Mouse (Mus musculus): ENCODE measurements around the gene Tnni3k. TPM values are rescaled to one million over a fixed set of nuclear protein-coding genes. Genes with fewer than 3 reads are reported as not detected.

Gene Tnni3k
- polyA plus RNA-seq, 1 experiment from 2014 or later, result not detected

- no peak overlapping the region for H3K4me3 ChIP-seq (ENCODE audit: low read depth, low read length)
- H3K9me3 ChIP-seq (ENCODE audit: control insufficient read depth, low read length), result no peaks in the 10 kb centered on the region
- ATAC-seq (replicated peaks; ENCODE audit: low FRiP score, low TSS enrichment, low read depth) (no peak), DNase-seq (ENCODE audit: low spot score) (no peak)
- no peaks in the 10 kb centered on the region for H3K4me1 ChIP-seq (replicated peaks; ENCODE audit: control insufficient read depth, insufficient read depth, low read length)
- H3K4me2 ChIP-seq (ENCODE audit: low read length), result no peak overlapping the region
- H3K27ac ChIP-seq (ENCODE audit: low read depth), result no peak overlapping the region
- H3K9ac ChIP-seq (ENCODE audit: low read length), result no peak overlapping the region
- no peaks in the 10 kb centered on the region for H3K27me3 ChIP-seq (replicated peaks; ENCODE audit: control insufficient read depth, insufficient read depth, low read length)
- no peaks in the 10 kb centered on the region for H3K36me3 ChIP-seq (ENCODE audit: control insufficient read depth, insufficient read depth, low read length)
Observed at GRCm38 (mm10) chr3:155056606-155057005, 1.4 kb upstream of the Tnni3k start.

- Histone ChIP-seq H3K9me3 (ENCODE audit: control insufficient read depth, low read length) (no peaks in the 10 kb centered on the region), H3K4me3 (ENCODE audit: low read depth, low read length) (no peak overlapping the region), H3K4me2 (ENCODE audit: low read length) (no peak overlapping the region), H3K27me3 (replicated peaks; ENCODE audit: control insufficient read depth, insufficient read depth, low read length) (no peaks in the 10 kb centered on the region), H3K27ac (ENCODE audit: low read depth) (no peak overlapping the region), H3K36me3 (ENCODE audit: control insufficient read depth, insufficient read depth, low read length) (no peaks in the 10 kb centered on the region), H3K4me1 (replicated peaks; ENCODE audit: control insufficient read depth, insufficient read depth, low read length) (no peaks in the 10 kb centered on the region), H3K9ac (ENCODE audit: low read length) (no peak overlapping the region)
- ATAC-seq (replicated peaks; ENCODE audit: low FRiP score, low TSS enrichment, low read depth) (no peak), DNase-seq (ENCODE audit: low spot score) (no peak)
- WGBS, result 74% methylated on average over 1 of the region's 1 CpGs
Observed at GRCm38 (mm10) chr3:155053189-155053588, 2.0 kb downstream of the Tnni3k start.

GRCm38 (mm10) chr3:155052021-155052420, 3.2 kb downstream of the Tnni3k start:
- H3K36me3 ChIP-seq (ENCODE audit: control insufficient read depth, insufficient read depth, low read length), result no peaks in the 10 kb centered on the region
- no peak overlapping the region for H3K4me3 ChIP-seq (ENCODE audit: low read depth, low read length)
- no peak overlapping the region for H3K9ac ChIP-seq (ENCODE audit: low read length)
- H3K27ac ChIP-seq (ENCODE audit: low read depth), result no peak overlapping the region
- no peak for ATAC-seq (replicated peaks; ENCODE audit: low FRiP score, low TSS enrichment, low read depth)
- no peaks in the 10 kb centered on the region for H3K9me3 ChIP-seq (ENCODE audit: control insufficient read depth, low read length)
- H3K4me1 ChIP-seq (replicated peaks; ENCODE audit: control insufficient read depth, insufficient read depth, low read length), result no peaks in the 10 kb centered on the region
- H3K27me3 ChIP-seq (replicated peaks; ENCODE audit: control insufficient read depth, insufficient read depth, low read length), result no peaks in the 10 kb centered on the region
- no peak for DNase-seq (ENCODE audit: low spot score)
- H3K4me2 ChIP-seq (ENCODE audit: low read length), result no peak overlapping the region

GRCm38 (mm10) chr3:155039012-155039836, 16.0 kb downstream of the Tnni3k start:
- Histone ChIP-seq H3K4me1 (replicated peaks; ENCODE audit: control insufficient read depth, insufficient read depth, low read length) (no peaks in the 10 kb centered on the region), H3K27me3 (replicated peaks; ENCODE audit: control insufficient read depth, insufficient read depth, low read length) (no peaks in the 10 kb centered on the region), H3K4me3 (ENCODE audit: low read depth, low read length) (no peak overlapping the region), H3K27ac (ENCODE audit: low read depth) (no peak overlapping the region), H3K36me3 (ENCODE audit: control insufficient read depth, insufficient read depth, low read length) (no peaks in the 10 kb centered on the region), H3K9me3 (ENCODE audit: control insufficient read depth, low read length) (no peaks in the 10 kb centered on the region), H3K4me2 (ENCODE audit: low read length) (no peak overlapping the region), H3K9ac (ENCODE audit: low read length) (no peak overlapping the region)
- no peak for ATAC-seq (replicated peaks; ENCODE audit: low FRiP score, low TSS enrichment, low read depth)
- WGBS, result 41% methylated on average over 1 of the region's 1 CpGs
- no peak for DNase-seq (ENCODE audit: low spot score)

- DNase-seq (ENCODE audit: low spot score) (no peak), ATAC-seq (replicated peaks; ENCODE audit: low FRiP score, low TSS enrichment, low read depth) (no peak)
- Histone ChIP-seq H3K27me3 (replicated peaks; ENCODE audit: control insufficient read depth, insufficient read depth, low read length) (no peaks in the 10 kb centered on the region), H3K9ac (ENCODE audit: low read length) (no peak overlapping the region), H3K9me3 (ENCODE audit: control insufficient read depth, low read length) (no peaks in the 10 kb centered on the region), H3K4me2 (ENCODE audit: low read length) (no peak overlapping the region), H3K36me3 (ENCODE audit: control insufficient read depth, insufficient read depth, low read length) (no peaks in the 10 kb centered on the region), H3K4me1 (replicated peaks; ENCODE audit: control insufficient read depth, insufficient read depth, low read length) (no peaks in the 10 kb centered on the region), H3K4me3 (ENCODE audit: low read depth, low read length) (no peak overlapping the region), H3K27ac (ENCODE audit: low read depth) (no peak overlapping the region)
- 78% methylated on average over 7 of the region's 7 CpGs for WGBS
Observed at GRCm38 (mm10) chr3:155034323-155034722, 20.9 kb downstream of the Tnni3k start.

- DNase-seq (ENCODE audit: low spot score), result no peak
- WGBS, result 88% methylated on average over 9 of the region's 9 CpGs
- Histone ChIP-seq H3K4me3 (ENCODE audit: low read depth, low read length) (no peak overlapping the region), H3K9me3 (ENCODE audit: control insufficient read depth, low read length) (no peaks in the 10 kb centered on the region), H3K9ac (ENCODE audit: low read length) (no peak overlapping the region), H3K4me1 (replicated peaks; ENCODE audit: control insufficient read depth, insufficient read depth, low read length) (no peaks in the 10 kb centered on the region), H3K27me3 (replicated peaks; ENCODE audit: control insufficient read depth, insufficient read depth, low read length) (no peaks in the 10 kb centered on the region), H3K4me2 (ENCODE audit: low read length) (no peak overlapping the region), H3K36me3 (ENCODE audit: control insufficient read depth, insufficient read depth, low read length) (no peaks in the 10 kb centered on the region), H3K27ac (ENCODE audit: low read depth) (no peak overlapping the region)
- ATAC-seq (replicated peaks; ENCODE audit: low FRiP score, low TSS enrichment, low read depth), result no peak
Observed at GRCm38 (mm10) chr3:155030200-155030599, 25.0 kb downstream of the Tnni3k start.

GRCm38 (mm10) chr3:155002781-155003180, 52.4 kb downstream of the Tnni3k start:
- Histone ChIP-seq H3K4me2 (ENCODE audit: low read length) (no peak overlapping the region), H3K9me3 (ENCODE audit: control insufficient read depth, low read length) (no peaks in the 10 kb centered on the region), H3K4me1 (replicated peaks; ENCODE audit: control insufficient read depth, insufficient read depth, low read length) (no peaks in the 10 kb centered on the region), H3K4me3 (ENCODE audit: low read depth, low read length) (no peak overlapping the region), H3K27ac (ENCODE audit: low read depth) (no peak overlapping the region), H3K36me3 (ENCODE audit: control insufficient read depth, insufficient read depth, low read length) (no peaks in the 10 kb centered on the region), H3K9ac (ENCODE audit: low read length) (no peak overlapping the region), H3K27me3 (replicated peaks; ENCODE audit: control insufficient read depth, insufficient read depth, low read length) (no peaks in the 10 kb centered on the region)
- no peak for DNase-seq (ENCODE audit: low spot score)
- ATAC-seq (replicated peaks; ENCODE audit: low FRiP score, low TSS enrichment, low read depth), result no peak
- WGBS, result 76% methylated on average over 4 of the region's 4 CpGs

GRCm38 (mm10) chr3:155001056-155001455, 54.2 kb downstream of the Tnni3k start:
- no peaks in the 10 kb centered on the region for H3K36me3 ChIP-seq (ENCODE audit: control insufficient read depth, insufficient read depth, low read length)
- no peaks in the 10 kb centered on the region for H3K27me3 ChIP-seq (replicated peaks; ENCODE audit: control insufficient read depth, insufficient read depth, low read length)
- H3K27ac ChIP-seq (ENCODE audit: low read depth), result no peak overlapping the region
- DNase-seq (ENCODE audit: low spot score) (no peak), ATAC-seq (replicated peaks; ENCODE audit: low FRiP score, low TSS enrichment, low read depth) (no peak)
- no peak overlapping the region for H3K4me2 ChIP-seq (ENCODE audit: low read length)
- no peak overlapping the region for H3K9ac ChIP-seq (ENCODE audit: low read length)
- H3K4me3 ChIP-seq (ENCODE audit: low read depth, low read length), result no peak overlapping the region
- H3K9me3 ChIP-seq (ENCODE audit: control insufficient read depth, low read length), result no peaks in the 10 kb centered on the region
- no peaks in the 10 kb centered on the region for H3K4me1 ChIP-seq (replicated peaks; ENCODE audit: control insufficient read depth, insufficient read depth, low read length)

GRCm38 (mm10) chr3:154992678-154993077, 62.5 kb downstream of the Tnni3k start:
- H3K4me1 ChIP-seq (replicated peaks; ENCODE audit: control insufficient read depth, insufficient read depth, low read length), result no peaks in the 10 kb centered on the region
- no peak overlapping the region for H3K4me3 ChIP-seq (ENCODE audit: low read depth, low read length)
- ATAC-seq (replicated peaks; ENCODE audit: low FRiP score, low TSS enrichment, low read depth), result no peak
- no peak overlapping the region for H3K27ac ChIP-seq (ENCODE audit: low read depth)
- no peak overlapping the region for H3K4me2 ChIP-seq (ENCODE audit: low read length)
- H3K27me3 ChIP-seq (replicated peaks; ENCODE audit: control insufficient read depth, insufficient read depth, low read length), result no peaks in the 10 kb centered on the region
- DNase-seq (ENCODE audit: low spot score), result no peak
- no peaks in the 10 kb centered on the region for H3K9me3 ChIP-seq (ENCODE audit: control insufficient read depth, low read length)
- H3K36me3 ChIP-seq (ENCODE audit: control insufficient read depth, insufficient read depth, low read length), result no peaks in the 10 kb centered on the region
- H3K9ac ChIP-seq (ENCODE audit: low read length), result no peak overlapping the region

All from intestine, embryonic 14.5 days (tissue).